Mouse (Mus musculus): Measurements from ENCODE around the gene Map3k12. TPM values are rescaled to one million over a fixed set of nuclear protein-coding genes. Genes with fewer than 3 reads are reported as not detected.

Gene Map3k12
- total RNA-seq, 2 experiments from 2014 or later: 5.1 to 5.2 TPM

DNA sequence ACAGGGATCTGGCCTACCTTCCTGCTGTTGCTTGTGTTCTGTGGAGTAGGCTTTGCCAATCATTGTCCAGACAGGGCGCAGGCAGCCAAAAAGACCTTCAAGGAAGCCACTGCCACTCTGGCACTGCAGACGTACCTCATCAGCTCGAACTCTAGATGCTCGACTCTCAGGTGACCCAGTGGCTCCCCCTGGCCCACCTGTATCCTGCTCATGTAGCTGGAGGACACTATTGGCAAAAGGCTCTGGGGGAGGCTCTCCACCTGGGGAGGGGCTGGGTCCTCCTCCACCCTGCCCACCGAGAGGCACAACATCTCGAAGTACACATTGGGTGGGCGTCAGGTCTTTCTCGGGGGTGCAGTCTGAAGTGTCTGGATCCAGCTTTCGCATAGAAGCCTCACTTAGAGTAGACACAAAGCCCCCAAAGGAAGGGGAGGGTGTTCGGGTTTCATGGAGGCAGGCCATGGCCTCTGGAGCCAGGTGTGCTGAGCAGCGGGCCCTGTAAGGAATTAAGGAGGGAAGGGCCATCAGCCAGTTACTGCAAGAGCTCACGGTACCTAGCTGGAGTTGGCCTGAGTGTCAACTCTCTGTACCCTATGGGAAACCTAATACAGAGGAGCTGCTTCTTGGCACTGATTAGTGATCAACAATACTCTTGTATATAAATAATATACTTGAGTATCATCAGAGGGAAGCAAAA is 11.6 kb downstream of the Map3k12 start:
- DNase-seq: no peak
- intact Hi-C loops (cut with DNase I): no loop called here

DNA sequence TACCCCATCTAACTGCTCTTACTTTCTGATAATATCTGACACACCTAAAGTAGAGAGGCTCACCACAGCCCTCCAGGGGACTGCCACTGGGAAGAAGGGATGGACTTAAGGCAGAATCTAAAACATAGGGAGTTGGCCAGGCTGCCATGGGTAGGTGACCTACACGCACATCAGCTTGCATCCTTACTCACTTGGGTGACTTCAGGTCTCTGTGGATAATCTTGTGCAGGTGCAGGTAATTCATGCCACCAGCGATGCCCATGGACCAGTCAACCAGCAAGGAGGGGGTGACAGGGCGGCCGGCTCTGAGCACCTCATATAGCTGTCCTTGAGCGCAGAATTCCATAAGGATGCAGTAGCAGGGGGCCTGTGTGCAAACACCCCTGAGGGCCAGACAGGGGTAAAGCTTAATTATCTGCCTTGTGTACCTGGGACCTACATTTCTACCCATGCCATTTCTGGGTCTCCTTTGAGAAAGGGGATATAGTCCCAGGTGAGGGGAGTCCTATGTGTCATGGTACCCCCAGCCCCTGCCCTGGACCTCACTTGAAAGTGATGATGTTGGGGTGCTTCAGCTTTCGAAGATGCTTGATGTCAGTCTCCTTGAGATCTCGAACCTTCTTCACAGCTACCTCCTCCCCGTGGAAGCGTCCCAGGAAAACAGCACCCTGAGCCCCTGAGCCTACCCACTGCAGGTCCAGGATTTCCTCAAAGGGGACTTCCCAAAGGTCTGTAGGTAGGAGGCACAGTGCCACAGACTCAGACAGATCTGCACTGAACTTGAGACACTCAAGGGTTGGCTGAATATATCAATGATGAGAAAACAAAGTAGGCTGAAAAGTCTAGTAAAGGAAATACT is 12.7 kb downstream of the Map3k12 start:
- intact Hi-C loops (cut with DNase I): no loop called here
- DNase-seq: no peak

DNA sequence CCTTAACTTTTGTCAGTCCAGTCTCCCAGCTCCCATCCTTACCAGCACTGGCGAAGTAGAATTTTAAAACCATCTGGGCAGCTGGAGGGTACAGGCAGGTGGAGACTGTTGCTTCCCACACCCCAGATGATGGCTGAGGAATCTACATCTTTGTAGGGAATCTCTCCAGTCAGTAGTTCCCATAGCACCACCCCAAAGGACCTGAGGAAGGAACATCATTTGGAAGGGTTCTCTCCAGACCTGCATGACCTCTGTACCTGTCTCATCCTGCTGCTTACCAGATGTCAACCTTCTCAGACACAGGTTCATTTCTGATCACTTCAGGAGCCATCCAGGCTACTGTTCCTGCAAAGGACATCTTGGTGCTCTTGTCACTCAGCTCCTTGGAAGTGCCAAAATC is 13.4 kb downstream of the Map3k12 start, which contains the start of gene Gm10337:
Gm10337 (plus strand) TSS at position 276 of the 400 bp plus-strand sequence.
- intact Hi-C loops (cut with DNase I): no loop called here

DNA sequence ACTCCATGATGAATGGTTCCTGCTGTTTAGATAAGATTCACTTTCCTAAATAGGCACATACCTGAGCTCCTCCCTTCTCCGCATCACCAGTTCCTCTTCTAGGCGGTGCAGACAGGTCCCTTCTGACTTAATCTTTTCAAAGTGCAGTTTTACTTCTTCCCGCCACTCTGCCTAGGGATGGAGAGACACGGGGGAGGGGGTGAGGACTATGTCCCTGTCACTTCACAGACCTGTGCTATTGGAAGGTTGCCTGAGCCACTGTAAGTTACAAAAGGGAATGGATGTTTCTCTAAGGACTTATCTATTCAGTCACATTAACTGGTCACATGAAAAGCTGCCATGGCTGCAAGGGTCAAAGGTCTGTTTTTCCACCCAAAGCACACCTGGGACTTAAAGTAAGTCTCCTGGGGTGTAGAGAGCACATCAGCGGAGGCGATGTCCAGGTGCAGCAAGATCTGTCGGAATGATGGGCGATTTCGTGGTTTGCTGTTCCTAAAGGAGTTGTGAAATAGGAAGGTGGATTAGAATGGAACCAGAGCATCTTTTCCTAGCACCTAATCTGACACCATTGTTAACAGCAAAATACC is 14.5 kb downstream of the Map3k12 start:
- intact Hi-C loops (cut with DNase I): no loop called here
- no peak for DNase-seq

More for the DNA sequence above, 13.4 kb downstream of the Map3k12 start, which contains the start of gene Gm10337:
- DNase-seq: no peak

DNA sequence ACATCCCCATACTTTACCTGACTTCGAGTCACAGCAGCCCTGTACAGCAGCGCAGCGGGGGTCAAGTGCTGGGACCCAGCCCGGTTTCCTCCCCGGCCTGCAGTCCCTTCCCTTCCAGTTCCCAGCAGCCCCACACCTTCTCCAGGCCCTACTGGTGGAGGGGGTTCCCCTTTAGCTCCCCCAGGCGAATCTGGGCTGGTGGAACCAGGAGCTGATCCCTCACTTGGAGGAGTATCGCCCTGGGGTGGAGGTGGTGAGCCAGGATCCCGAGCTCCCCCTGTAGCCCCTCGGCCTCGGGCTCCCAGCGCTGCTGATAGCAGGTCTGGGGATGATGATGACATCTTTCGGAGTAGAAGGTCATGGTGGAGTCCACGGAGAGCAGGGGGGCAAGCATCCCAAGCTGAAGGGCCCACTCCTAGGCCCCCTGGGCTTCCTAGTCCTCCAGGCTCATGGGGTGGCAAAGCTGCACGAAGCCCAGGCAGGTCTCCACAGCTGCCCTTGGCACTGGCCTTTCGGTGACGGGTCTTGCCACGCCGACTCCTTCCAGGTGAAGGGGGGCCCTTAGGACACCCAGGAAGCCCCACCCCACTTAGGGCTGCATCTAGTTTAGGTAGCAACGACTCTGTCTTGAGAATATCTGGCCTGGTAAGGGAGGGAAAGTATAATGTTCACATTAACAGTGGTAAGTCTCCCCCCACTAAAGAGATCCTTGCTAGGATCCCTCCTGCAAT is 15.6 kb downstream of the Map3k12 start:
- no peak for DNase-seq
- intact Hi-C loops (cut with DNase I): no loop called here

DNA sequence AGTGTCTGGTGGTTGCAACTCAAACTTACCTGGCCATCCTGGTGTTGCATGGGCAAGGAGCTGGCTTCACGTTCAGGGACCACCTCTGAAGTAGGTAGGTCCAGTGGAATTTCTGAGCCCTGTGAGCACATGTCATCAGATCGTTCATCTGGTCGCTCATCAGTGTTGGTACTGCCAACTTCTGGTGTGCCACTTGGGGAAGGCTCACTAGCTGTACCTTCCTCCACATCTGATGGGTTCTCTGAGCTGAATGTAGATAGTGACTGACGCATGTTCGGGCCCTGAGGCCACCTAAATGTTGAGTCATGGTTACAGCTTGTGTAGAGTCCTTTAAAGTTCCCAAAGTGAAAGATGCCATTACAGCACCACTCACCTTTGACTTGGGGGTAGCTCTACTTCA is 16.4 kb downstream of the Map3k12 start:
- intact Hi-C loops (cut with DNase I): no loop called here
- no peak for DNase-seq

DNA sequence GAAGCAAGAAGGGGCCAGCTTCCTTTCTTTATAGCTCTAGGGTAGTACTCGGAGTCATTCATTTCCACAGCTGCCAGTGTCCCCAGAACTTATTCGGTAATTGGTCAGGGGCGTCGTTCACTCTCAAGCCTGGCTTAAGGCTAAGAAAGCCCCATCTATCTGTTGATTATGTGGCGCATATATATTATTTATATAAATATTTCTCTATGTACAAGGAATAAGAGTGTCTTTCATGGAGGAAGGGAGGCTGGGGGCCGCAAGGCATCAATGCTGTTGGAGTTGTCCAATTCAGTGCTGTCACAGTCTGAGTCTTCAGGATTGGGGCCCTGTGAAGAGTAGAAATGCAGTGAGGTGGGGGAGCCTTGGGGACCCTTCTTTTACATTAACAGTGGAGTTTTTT is 17.0 kb downstream of the Map3k12 start:
- intact Hi-C loops (cut with DNase I): no loop called here
- DNase-seq: no peak

DNA sequence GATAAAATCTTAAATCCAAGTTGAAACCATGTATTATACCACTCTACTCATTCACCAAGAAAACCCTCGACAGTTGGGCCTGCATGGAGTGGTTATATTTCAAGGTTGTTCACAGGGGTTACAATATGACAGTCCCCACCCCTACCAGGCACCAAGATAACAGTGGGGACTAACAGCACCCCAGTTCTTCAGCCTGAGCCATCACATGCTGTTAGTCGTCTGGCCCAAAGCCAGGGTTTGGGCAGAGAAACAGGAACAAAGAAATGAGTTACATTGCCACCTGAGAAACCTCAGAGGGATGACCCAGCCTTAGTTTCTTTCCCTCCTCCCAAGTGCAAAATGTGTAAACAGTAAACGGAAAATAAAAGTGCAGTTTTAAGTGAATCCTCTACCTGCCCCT is 17.5 kb downstream of the Map3k12 start:
- DNase-seq: no peak
- intact Hi-C loops (cut with DNase I): no loop called here

DNA sequence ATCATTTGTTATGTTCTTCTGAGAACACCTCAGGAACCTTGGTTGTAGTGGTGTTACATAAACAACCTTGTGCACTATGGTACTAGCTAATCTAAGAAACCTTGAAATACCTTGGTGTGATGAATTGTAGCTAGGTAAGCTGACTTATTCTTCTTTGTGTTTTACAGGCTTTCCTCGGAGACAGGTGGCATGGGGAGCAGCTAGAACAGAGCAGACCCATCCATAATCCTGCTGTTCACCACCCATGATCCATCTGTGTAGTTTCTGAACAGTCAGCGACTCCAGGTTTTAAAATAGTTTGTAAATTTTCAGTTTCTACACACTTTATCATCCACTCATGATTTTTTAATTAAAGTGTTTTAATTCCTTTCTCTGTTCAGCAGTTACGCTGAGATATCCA is 18.5 kb downstream of the Map3k12 start:
- intact Hi-C loops (cut with DNase I): no loop called here
- DNase-seq: no peak

DNA sequence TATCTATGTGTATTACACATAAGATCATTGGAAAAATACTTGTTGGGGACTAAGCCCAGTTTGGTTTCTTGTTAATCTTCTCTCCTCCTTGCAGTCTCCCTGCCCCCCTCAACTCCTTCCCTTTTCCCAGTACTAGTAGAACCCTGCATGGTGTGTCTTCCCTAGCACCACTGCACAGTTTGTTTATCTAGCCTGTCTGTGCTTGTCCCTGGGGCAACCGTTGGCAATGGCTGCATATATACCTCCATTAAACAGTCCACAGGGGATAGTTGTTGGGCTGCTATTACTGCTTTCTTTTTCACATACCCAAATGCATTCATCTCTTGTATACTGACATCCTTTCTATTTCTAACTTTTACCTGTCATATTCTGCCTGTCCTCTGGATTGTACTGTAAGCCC is 29.2 kb downstream of the Map3k12 start:
- intact Hi-C loops (cut with DNase I): loop anchor here (2.0 kb wide), 1 partner anchor 13 kb away; no protein-coding TSS in a partner anchor
- no peak for DNase-seq

DNA sequence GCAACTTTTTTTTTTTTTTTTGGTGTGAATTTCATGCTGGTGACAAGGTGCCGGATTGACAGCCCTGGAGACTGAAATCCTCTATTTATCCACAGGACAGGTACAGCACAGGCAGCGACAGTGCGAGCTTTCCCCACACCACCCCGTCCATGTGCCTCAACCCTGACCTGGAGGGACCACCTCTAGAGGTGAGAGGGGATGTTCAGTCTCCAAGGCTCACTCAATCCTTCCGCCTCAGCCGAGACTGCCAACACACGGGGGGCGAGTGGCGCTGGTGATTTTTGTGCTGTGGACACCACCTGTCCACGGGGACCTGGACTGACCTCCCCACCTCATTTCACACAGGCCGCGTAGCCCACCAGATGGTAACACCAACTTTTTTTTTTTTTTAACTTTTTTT is 31.0 kb downstream of the Map3k12 start:
- DNase-seq: no peak
- intact Hi-C loops (cut with DNase I): no loop called here

DNA sequence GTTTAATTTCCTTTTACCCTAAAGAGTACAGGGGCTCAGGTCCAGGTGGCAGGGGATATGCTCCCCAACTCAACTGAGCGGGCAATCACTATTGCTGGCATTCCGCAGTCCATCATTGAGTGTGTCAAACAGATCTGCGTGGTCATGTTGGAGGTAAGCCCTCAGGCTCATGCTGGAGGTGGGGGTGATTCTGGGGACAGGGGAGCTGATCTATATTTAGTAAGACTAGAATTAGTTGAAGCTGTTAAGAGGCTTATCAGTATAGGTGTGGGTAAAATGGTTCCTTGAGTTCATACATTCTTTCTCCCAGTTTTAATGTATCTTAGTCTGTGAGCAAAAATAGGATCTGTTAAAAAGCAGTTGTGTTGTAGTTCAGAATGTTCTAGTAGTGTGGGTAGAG is 33.7 kb downstream of the Map3k12 start:
- intact Hi-C loops (cut with DNase I): no loop called here
- DNase-seq: no peak

DNA sequence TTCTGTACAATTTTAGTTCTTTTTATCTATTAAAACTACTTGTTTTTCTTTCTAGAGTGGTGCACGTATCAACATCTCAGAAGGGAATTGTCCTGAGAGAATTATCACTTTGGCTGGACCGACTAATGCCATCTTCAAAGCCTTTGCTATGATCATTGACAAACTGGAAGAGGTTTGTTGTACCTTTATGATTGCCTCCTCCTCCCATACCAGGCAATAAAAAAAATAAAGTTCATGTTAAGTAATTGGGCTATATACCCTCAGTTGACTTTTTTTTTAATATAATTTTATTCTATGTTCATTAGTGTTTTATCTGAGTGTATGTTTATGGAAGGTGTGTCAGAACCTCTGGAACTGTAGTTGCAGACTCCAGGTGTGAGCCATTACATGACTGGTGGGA is 42.3 kb downstream of the Map3k12 start:
- DNase-seq: no peak
- intact Hi-C loops (cut with DNase I): loop anchor here (2.0 to 5.0 kb wide), 2 partner anchors 14 to 193 kb away; no protein-coding TSS in a partner anchor

DNA sequence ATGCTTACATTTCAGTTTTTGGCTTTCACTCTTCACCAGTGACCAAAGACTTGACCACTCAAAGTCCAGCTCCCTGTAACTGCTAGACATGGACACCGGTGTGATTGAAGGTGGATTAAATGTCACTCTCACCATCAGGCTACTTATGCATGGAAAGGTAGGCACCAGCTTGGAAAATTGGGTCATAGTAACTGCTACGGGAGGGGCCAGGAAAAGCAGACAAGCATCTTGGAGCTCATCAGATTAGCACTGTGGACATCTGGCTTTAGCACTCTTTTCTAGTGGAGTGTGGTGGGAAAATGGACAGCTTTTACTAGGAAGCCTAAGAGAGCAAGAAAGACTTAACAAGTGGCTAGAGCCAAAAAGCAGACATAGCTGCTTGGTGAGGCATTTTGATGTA is 43.6 kb downstream of the Map3k12 start:
- DNase-seq: no peak
- intact Hi-C loops (cut with DNase I): loop anchor here (2.0 to 5.0 kb wide), 2 partner anchors 24 to 194 kb away; no protein-coding TSS in a partner anchor

DNA sequence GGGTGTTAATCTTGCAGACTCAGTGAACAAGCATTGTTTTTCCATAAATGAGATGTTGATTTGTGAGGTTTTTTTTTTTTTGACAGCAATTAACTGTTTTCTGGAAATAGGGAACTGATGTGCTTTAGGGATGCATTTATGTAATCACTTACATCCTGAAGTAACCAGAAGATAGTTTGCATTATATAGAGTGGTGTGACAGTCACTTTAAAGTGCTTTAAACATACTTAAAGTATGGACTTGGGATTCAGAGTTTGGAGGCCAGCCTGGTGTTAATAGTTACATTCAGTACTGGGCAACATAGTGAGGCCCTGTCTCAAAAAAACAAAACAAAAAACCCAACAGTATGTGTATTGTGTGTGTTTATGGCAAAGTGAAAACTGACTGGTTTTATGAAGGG is 45.1 kb downstream of the Map3k12 start:
- DNase-seq: no peak
- intact Hi-C loops (cut with DNase I): loop anchor here (1.0 to 5.0 kb wide), 3 partner anchors 9 to 196 kb away; no protein-coding TSS in a partner anchor

DNA sequence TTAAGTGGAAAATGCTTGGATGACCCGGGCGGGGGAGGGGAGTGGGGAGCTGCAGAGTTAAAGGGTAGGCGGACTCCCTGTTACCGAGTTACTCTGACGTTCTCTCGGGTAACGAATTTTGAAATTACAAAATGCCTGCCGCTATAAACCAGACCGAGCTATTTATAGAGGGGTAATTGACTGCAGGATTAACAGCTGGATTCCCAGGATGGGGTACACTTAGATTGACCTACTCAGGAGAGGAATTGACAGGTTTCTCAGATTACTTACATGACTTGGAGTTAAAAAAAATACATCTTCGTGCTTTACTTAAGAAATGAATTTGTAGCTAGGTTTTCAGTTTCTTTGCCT is 45.6 kb downstream of the Map3k12 start:
- no peak for DNase-seq

DNA sequence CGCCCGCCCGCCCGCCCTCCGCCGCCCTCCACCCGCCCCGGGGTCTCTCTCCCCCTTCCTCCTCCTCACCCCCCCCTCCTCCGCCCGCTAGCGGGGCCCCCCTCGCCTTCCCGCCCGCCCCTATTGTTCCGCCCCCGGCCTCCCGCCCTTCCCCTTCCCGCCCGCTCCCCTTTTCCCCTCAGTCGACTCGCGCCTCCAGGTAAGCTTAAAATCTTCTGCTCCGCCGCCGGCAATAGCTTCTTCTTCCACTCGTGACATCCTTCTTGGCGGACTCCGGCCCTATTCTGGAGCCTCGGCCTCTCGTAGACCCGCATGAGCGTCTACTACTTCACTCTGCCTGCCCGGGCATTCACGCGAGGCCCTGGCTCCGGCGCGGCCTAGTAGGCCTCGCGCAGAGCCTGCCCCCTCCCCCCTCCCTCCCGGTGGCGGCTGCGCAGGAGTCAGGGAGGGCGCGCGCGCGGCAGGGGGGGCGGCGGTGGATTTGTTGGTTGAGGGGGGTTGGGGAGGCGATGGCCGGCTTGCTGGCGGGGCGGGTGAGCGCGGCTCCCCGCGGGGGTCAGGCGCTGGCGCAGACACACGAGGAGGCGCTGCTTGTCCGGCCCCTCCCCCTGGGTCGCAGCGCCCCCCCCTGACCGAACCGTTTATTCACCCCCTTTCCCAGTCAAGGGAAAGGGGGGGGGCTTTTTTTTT is 46.1 kb downstream of the Map3k12 start:
- intact Hi-C loops (cut with DNase I): loop anchor here (1.0 to 5.0 kb wide), 2 partner anchors 10 to 197 kb away; no protein-coding TSS in a partner anchor
- peak; percentile 88 to 89 for DNase-seq

More for the DNA sequence above, 45.6 kb downstream of the Map3k12 start:
- intact Hi-C loops (cut with DNase I): loop anchor here (1.0 to 5.0 kb wide), 2 partner anchors 9 to 196 kb away; no protein-coding TSS in a partner anchor

DNA sequence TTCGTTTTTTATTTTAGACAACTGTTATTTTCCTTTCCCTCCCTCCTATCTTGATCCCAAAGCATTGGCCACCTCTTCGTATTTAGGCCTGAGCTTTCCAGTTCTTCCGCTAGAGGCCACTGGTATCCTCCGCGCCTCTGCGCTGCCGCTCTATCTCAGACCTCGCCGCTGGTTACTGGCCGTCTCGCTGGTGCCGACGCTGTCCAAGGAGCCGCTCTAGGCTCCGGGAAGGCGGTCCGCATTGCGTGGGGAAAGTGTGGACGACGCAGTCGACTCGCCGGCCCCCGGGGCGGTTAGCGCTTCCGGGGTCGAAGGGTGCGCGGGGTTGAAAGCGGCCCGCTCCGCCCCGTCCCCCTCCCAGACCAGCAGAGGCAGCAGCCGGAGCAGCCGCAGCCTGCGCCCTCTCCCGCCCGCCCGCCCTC is 46.7 kb downstream of the Map3k12 start, which contains the start of gene Pcbp2:
Pcbp2 (plus strand) TSS at position 357 of the 422 bp plus-strand sequence.
- intact Hi-C loops (cut with DNase I): loop anchor here (5.0 kb wide), 1 partner anchor 197 kb away; no protein-coding TSS in a partner anchor
- peak; percentile 96 to 97 for DNase-seq

DNA sequence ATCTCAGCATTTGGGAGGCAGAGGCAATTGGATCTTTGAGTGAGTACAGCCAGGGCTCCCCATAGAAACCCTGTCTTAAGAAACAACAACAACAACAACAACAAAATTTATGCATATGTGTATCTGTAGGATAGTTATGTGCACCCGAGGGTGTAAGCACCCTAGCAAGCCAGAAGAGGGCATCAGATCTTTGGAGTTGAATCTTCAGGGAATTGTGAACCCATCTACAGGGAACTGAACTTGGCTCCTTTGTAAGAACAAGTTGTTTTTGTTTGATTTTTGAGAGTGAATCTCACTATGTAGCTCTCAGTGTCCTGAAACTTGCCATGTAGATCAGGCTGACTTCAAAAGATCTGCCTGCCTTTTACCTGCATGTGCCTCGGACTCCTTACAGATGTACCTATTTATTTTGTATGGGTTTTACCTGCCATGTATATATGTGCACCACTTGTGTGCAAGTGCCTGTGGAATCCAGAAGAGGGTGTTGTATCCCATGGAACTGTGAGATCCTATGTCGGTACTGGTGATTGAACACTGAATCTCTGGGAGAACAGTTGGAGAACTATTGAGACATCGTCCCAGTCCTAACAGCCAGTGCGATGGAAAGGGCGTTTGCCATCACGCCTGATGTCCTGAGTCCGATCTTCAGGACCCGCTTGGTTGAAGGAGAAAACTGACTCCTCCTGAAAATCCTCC is 48.0 kb downstream of the Map3k12 start:
- intact Hi-C loops (cut with DNase I): loop anchor here (2.0 kb wide), 1 partner anchor 50 kb away; the partner anchor contains the start of gene Tarbp2
- no peak for DNase-seq

Data from heart, postnatal 10 days (tissue).